Mouse (Mus musculus): ENCODE measurements around the gene Ubc. TPM values are rescaled to one million over a fixed set of nuclear protein-coding genes. Genes with fewer than 3 reads are reported as not detected.
A peak's percentile ranks its signal among the peaks of the same experiment; 100 is the strongest.

The Ubc gene
- polyA plus RNA-seq, 1 experiment from 2014 or later = 531 TPM

DNA sequence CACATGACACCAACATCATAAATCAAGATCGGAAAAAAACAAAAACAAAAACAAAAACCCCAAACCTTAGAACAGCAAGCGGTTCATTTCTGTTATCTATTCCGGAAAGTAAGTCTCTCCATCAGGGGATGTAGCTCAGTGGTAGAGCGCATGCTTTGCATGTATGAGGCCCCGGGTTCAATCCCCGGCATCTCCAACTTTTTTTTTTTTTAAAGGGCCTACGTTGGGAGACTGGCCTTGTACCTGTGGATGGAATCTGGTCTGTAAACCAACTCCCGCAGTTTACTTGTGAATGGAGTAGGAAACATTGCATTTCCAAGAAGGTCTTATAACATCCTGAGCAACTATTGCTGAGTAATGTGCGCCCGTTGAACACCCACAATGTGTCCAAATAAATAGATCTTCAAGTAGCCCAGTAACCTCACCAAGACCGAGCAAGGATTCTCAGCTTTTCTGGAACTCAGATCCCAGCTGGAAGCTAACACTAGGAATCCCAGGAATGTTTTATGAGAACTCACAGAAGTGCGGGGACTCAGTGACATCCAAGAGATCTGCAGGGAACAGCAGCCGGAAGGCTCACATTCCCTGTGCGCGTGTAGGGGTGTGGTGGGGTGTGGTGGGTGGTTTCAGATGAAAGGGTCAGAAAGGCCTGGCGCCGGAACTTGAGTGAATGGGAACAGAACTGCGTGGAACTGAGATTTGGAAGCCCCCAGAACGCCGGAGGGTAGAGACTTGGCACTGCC lies 19.5 kb upstream of the Ubc start:
- Histone ChIP-seq H3K9ac (replicated peaks) (0 out of 2 replicates have a peak overlapping the region, but pooled peaks have one; percentile 44), H3K27me3 (ENCODE audit: insufficient read depth, low read length) (no peaks in the 10 kb centered on the region), H3K27ac (ENCODE audit: low read depth) (peak overlapping the region; percentile 3; the same call in 1 of the 2 replicates), H3K9me3 (ENCODE audit: low read length) (no peaks in the 10 kb centered on the region), H3K4me2 (ENCODE audit: low read depth, low read length) (peak overlapping the region; percentile 64), H3K4me1 (ENCODE audit: insufficient read depth) (peaks cover 25% of the 10 kb centered on the region), H3K4me3 (ENCODE audit: low read depth, low read length) (peak overlapping the region; percentile 36), H3K36me3 (replicated peaks; ENCODE audit: insufficient read depth, low read length) (peaks cover 9% of the 10 kb centered on the region)
- peak; percentile 61 for DNase-seq
- TF ChIP-seq CTCF (IDR thresholded peaks at IDR 0.05; ENCODE audit: low read depth) = no peak
- no peak for TF ChIP-seq EP300 (IDR thresholded peaks at IDR 0.05; ENCODE audit: low read depth)
- WGBS (ENCODE audit: insufficient replicate concordance) = 24% methylated on average over 20 of the region's 20 CpGs
- peak; percentile 35 for ATAC-seq

DNA sequence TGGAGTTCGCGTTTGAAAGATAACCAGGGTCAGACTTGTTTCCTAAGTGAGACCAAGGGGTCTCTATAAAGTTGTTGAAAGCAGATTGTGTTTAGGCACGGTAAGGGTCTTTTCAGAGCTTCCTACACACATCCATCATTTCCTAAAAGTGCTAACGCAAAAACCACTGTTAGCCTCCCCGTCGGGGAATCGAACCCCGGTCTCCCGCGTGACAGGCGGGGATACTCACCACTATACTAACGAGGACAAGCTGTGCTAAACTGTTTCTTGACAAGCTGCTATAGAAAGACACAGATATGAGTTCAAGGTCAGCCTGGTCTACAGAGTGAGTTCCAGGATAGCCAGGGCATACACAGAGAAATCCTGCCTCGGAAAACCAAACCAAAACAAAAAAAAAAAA lies 18.8 kb upstream of the Ubc start:
- under 1% methylated on average over 13 of the region's 13 CpGs for WGBS (ENCODE audit: insufficient replicate concordance)
- H3K4me3 ChIP-seq (ENCODE audit: low read depth, low read length) = peak overlapping the region; percentile 36

DNA sequence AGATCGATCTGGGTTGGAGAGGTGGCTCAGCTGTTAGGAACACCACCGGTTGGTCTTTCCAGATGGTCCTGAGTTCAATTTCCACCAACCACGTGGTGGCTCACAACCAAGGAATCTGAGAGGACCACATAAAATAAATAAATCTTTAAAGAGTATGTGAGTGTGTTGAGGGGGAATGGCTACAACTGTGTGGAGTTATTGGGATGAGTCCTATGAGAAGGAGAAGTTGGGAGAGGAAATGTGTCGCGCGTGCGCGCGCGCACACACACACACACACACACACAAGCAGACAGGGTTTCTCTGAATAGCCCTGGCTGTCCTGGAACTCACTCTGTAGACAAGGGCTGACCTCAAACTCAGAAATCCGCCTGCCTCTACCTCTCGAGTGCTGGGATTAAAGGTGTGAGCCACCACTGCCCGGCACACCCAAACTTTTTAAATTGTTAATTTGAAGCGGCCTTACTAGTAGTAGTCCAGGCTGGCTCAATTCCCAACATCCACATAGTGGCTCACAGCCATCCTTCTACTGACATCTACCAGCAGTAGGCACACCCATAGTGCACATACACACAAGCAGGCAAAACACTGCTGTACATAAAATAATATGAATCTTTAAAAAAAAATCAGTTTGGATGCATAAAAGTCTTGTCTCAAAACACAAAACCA lies 18.0 kb upstream of the Ubc start:
- Histone ChIP-seq H3K9me3 (ENCODE audit: low read length) (no peaks in the 10 kb centered on the region), H3K4me1 (ENCODE audit: insufficient read depth) (peaks cover 26% of the 10 kb centered on the region), H3K4me2 (ENCODE audit: low read depth, low read length) (0 out of 2 replicates have a peak overlapping the region, but pooled peaks have one; percentile 44), H3K27ac (ENCODE audit: low read depth) (peak overlapping the region; percentile 31), H3K36me3 (replicated peaks; ENCODE audit: insufficient read depth, low read length) (no peaks in the 10 kb centered on the region), H3K9ac (replicated peaks) (no peak overlapping the region), H3K27me3 (ENCODE audit: insufficient read depth, low read length) (no peaks in the 10 kb centered on the region), H3K4me3 (ENCODE audit: low read depth, low read length) (no peak overlapping the region)
- DNase-seq = no peak
- no peak for ATAC-seq
- TF ChIP-seq CTCF (IDR thresholded peaks at IDR 0.05; ENCODE audit: low read depth) (no peak), EP300 (IDR thresholded peaks at IDR 0.05; ENCODE audit: low read depth) (no peak)
- WGBS (ENCODE audit: insufficient replicate concordance) = 51% methylated on average over 14 of the region's 14 CpGs

More for the DNA sequence above, 18.8 kb upstream of the Ubc start:
- H3K9me3 ChIP-seq (ENCODE audit: low read length) = no peaks in the 10 kb centered on the region
- 0 out of 2 replicates have a peak overlapping the region, but pooled peaks have one; percentile 44 for H3K9ac ChIP-seq (replicated peaks)
- peak overlapping the region; percentile 64 for H3K4me2 ChIP-seq (ENCODE audit: low read depth, low read length)
- peaks cover 25% of the 10 kb centered on the region for H3K4me1 ChIP-seq (ENCODE audit: insufficient read depth)
- ATAC-seq = peak; percentile 57
- TF ChIP-seq EP300 (IDR thresholded peaks at IDR 0.05; ENCODE audit: low read depth) (no peak; the same call in 1 of the 2 replicates), CTCF (IDR thresholded peaks at IDR 0.05; ENCODE audit: low read depth) (no peak)
- H3K27me3 ChIP-seq (ENCODE audit: insufficient read depth, low read length) = no peaks in the 10 kb centered on the region
- DNase-seq = peak; percentile 89
- peaks cover 6% of the 10 kb centered on the region for H3K36me3 ChIP-seq (replicated peaks; ENCODE audit: insufficient read depth, low read length)
- peak overlapping the region; percentile 31; the same call in 1 of the 2 replicates for H3K27ac ChIP-seq (ENCODE audit: low read depth)

DNA sequence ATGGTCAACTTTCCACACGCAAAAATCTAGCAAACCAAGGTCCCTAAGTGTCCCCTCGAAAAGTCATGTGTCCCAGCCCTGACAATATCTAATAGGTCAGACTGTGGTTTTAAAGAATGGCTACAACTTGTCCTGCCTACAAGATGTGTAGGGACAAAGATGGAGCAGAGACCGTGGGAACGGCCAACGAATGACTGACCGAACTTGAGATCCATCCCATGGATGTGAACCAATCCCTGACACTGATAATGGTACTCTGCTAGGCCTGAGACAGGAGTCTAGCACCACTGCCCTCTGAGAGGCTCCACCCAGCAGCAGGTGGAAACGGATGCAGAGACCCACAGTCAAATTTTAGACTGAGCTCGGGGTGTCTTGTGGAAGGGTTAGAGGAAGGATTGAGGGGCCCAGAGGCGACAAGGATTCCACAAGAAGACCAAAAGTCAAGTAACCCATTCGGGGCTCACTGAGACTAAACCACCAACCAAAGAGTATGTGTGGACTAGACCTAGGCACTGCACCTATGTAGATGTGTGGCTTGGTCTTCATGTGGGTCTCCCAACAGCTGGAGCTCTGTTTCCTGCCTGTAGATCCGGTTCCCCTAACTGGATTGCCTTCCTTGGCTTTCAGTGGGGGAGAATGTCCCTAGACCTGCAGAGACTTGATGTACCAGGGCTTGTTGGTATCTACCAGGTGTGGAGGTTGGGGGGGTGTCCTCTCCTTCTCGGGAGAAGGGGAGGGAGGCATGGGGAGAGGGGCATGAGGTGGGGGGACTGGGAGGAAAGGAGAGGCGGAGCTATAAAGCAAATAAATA lies 17.2 kb upstream of the Ubc start:
- H3K27me3 ChIP-seq (ENCODE audit: insufficient read depth, low read length) = no peaks in the 10 kb centered on the region
- peak overlapping the region; percentile 90 for H3K4me2 ChIP-seq (ENCODE audit: low read depth, low read length)
- 0 out of 2 replicates have a peak overlapping the region, but pooled peaks have one; percentile 73 for H3K9ac ChIP-seq (replicated peaks)
- H3K4me1 ChIP-seq (ENCODE audit: insufficient read depth) = peaks cover 29% of the 10 kb centered on the region
- 46% methylated on average over 13 of the region's 13 CpGs for WGBS (ENCODE audit: insufficient replicate concordance)
- DNase-seq (no peak), ATAC-seq (no peak)
- no peaks in the 10 kb centered on the region for H3K9me3 ChIP-seq (ENCODE audit: low read length)
- H3K36me3 ChIP-seq (replicated peaks; ENCODE audit: insufficient read depth, low read length) = no peaks in the 10 kb centered on the region
- peak overlapping the region; percentile 53 for H3K4me3 ChIP-seq (ENCODE audit: low read depth, low read length)
- peak overlapping the region; percentile 87 for H3K27ac ChIP-seq (ENCODE audit: low read depth)
- TF ChIP-seq CTCF (IDR thresholded peaks at IDR 0.05; ENCODE audit: low read depth) (no peak), EP300 (IDR thresholded peaks at IDR 0.05; ENCODE audit: low read depth) (no peak)

DNA sequence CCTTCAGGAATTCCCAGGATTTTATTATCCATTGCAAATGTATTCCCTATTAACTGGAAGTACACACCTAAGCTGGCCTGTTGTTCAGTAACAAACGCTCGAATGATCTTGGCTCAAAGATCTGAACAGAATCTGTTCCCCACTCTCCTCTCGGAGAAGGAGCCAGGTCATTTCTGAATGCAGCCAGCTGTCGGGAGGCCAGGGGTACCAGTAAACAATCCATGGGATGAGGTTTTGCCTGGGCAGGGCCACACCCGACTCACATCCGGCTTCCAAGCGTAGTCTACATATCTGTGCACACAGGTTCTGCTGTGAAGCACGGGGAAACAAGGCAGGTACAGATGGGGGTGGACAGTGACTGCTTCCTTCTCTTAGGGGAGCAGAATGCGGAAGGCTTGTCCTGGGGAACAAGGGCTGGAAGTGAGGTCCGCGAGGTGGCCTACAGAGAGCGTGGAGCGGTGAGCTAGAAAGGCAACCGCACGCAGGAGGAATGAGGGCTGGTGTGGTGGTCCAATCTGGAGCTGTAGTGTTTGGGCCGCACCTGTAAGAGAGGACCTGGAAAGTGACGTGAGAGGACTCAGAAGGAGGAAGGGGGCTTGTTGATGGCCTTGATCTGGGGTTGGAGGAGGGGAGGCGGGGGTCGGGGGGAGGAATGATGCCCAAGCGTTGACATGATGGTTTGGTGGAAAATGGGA lies 16.5 kb upstream of the Ubc start:
- Histone ChIP-seq H3K9ac (replicated peaks) (peak overlapping the region; percentile 73), H3K4me2 (ENCODE audit: low read depth, low read length) (peak overlapping the region; percentile 90), H3K27me3 (ENCODE audit: insufficient read depth, low read length) (no peaks in the 10 kb centered on the region), H3K4me3 (ENCODE audit: low read depth, low read length) (peak overlapping the region; percentile 53), H3K4me1 (ENCODE audit: insufficient read depth) (peaks cover 29% of the 10 kb centered on the region), H3K27ac (ENCODE audit: low read depth) (peak overlapping the region; percentile 87), H3K9me3 (ENCODE audit: low read length) (no peaks in the 10 kb centered on the region), H3K36me3 (replicated peaks; ENCODE audit: insufficient read depth, low read length) (no peaks in the 10 kb centered on the region)
- DNase-seq (peak; percentile 69), ATAC-seq (peak; percentile 31)
- TF ChIP-seq EP300 (IDR thresholded peaks at IDR 0.05; ENCODE audit: low read depth) (no peak), CTCF (IDR thresholded peaks at IDR 0.05; ENCODE audit: low read depth) (no peak)
- WGBS (ENCODE audit: insufficient replicate concordance) = 2% methylated on average over 20 of the region's 20 CpGs
